Mouse (Mus musculus) thymus, adult 2 months (tissue): ENCODE measurements around the gene Apobec1. TPM values are rescaled to one million over a fixed set of nuclear protein-coding genes. Genes with fewer than 3 reads are reported as not detected.

Source experiments
- DNase-seq: peaks from one replicate; pipeline ENCODE4 v3.0.0; 2021
- H3K27ac ChIP-seq: fragments of 200-500 bp; 2 replicates; pipeline ENCODE4 v1.5.1; 2012; ENCODE audit warnings: low read length, control low read depth; ENCODE audit not compliant: control insufficient read depth, insufficient read depth
- H3K27me3 ChIP-seq: fragments of 200-500 bp; 2 replicates; pipeline ENCODE4 v1.6.1; 2012; ENCODE audit warnings: mild to moderate bottlenecking, low read length, moderate library complexity, mixed read lengths; ENCODE audit not compliant: control insufficient read depth, insufficient read depth
- H3K36me3 ChIP-seq: fragments of 200-500 bp; 2 replicates; pipeline ENCODE4 v1.6.1; 2012; ENCODE audit warnings: mild to moderate bottlenecking, low read length, moderate library complexity; ENCODE audit not compliant: control insufficient read depth, insufficient read depth
- H3K4me1 ChIP-seq: fragments of 200-500 bp; replicated peaks from 2 replicates; pipeline ENCODE4 v1.6.1; 2012; ENCODE audit warnings: low read length; ENCODE audit not compliant: control insufficient read depth, insufficient read depth
- H3K4me3 ChIP-seq: fragments of 200-500 bp; 2 replicates; pipeline ENCODE4 v1.5.1; 2012; ENCODE audit warnings: mild to moderate bottlenecking, low read length, control low read depth, moderate library complexity; ENCODE audit not compliant: control insufficient read depth, insufficient read depth
- CTCF ChIP-seq: fragments of 200-500 bp; IDR thresholded peaks from 2 replicates; pipeline ENCODE4 v1.5.1; 2012; ENCODE audit warnings: mild to moderate bottlenecking, control low read depth, low read length, moderate library complexity, borderline replicate concordance; ENCODE audit not compliant: control insufficient read depth, poor library complexity, insufficient read depth; ENCODE audit errors: extremely low read depth
- POLR2A ChIP-seq: fragments of 200-500 bp; IDR thresholded peaks from 2 replicates; pipeline ENCODE4 v1.6.1; 2012; ENCODE audit warnings: mild to moderate bottlenecking, low read length, control low read depth, moderate library complexity; ENCODE audit not compliant: control insufficient read depth, poor library complexity, insufficient read depth; ENCODE audit errors: extremely low read depth
- WGBS: fragments of 180-500 bp; shearing (Covaris S2); methylation state at CpG from one replicate; pipeline ENCODE4 v1.1.7; 2018; 5-methylcytosine and 5-hydroxymethylcytosine counted together
- polyA plus RNA-seq: library from polyadenylated mRNA; depleted of rRNA; stranded (reverse); fragments of >200 nt; gene quantifications from 2 replicates; pipeline ENCODE4 v1.2.3, GENCODE M21; 2012

The Apobec1 gene
- polyA plus RNA-seq, 1 experiment: 48.1 TPM

DNA sequence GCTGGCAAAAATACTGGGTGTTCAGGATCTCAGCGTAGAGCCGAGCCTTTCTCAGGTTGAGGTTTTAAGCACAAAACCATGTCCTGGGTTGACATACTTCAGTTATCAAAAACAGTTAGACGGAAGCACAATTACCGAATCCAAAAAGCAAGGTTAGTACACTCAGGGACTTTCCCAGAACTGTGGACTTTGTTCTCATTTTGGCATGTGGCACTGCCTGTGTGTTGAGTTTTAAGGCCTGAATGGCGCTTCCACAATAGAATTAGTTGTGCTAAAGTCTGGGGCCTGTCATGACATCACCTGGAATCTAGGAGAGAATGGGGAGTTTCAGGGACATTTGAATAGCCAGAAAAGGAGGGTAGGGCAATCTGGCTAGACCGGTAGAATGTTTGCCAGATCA, 3.8 kb downstream of the Apobec1 start:
- TF ChIP-seq POLR2A: no peak
- TF ChIP-seq CTCF: no peak
- Histone ChIP-seq H3K27me3 (no peaks in the 10 kb centered on the region), H3K36me3 (peaks cover 3% of the 10 kb centered on the region), H3K27ac (no peak overlapping the region), H3K4me3 (no peak overlapping the region), H3K4me1 (0 out of 2 replicates have a peak, but pooled peaks cover 2% of the 10 kb centered on the region)
- 94% methylated on average over 6 of the region's 6 CpGs for WGBS
- no peak for DNase-seq

DNA sequence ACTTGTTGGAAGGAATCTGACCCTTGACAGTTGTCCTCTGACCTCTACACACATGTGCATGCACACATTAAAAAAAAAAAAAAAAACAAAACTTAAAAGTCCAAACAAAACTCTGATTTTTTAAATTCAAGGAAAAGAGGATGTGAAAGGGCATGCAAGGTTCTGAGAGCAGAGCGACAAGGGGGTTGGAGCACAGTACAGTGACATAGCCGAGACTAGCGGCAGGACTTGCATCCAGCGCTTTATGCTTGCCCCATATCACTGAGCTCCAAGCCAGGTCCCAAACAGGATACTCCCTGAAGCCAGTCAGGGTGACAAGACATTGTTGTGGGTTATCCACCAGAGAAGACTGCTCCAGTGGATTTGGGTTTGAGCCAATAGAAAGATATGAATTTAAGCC, 4.2 kb downstream of the Apobec1 start:
- Histone ChIP-seq H3K36me3 (peaks cover 3% of the 10 kb centered on the region), H3K4me3 (no peak overlapping the region), H3K4me1 (no peaks in the 10 kb centered on the region), H3K27ac (no peak overlapping the region), H3K27me3 (no peaks in the 10 kb centered on the region)
- TF ChIP-seq CTCF (no peak), POLR2A (no peak)
- DNase-seq: no peak
- WGBS: 90% methylated on average over 4 of the region's 4 CpGs

DNA sequence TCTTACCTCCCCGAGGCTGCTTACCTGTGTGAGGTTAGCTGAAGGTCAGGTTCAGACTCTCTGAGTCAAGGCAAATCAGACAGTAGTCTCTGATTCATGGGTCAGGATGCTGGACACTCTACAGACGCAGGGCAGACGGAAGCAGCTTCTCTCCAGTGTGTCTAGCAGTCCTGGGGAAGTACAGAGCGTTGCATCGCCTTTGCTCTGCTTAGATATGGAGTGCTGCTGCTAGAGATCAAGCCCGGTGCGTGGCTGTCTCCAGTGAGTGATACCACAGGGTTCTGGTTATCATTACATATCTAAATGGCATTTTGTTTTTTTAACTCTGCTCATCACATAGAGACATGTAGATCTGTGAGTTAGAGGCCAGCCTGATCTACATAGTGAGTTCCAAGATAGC, 5.6 kb downstream of the Apobec1 start:
- H3K4me3 ChIP-seq: no peak overlapping the region
- WGBS: 95% methylated on average over 7 of the region's 7 CpGs
- H3K27ac ChIP-seq: no peak overlapping the region
- no peak for DNase-seq
- H3K4me1 ChIP-seq: no peaks in the 10 kb centered on the region
- TF ChIP-seq POLR2A: no peak
- no peak for TF ChIP-seq CTCF
- H3K36me3 ChIP-seq: peaks cover 3% of the 10 kb centered on the region
- H3K27me3 ChIP-seq: no peaks in the 10 kb centered on the region

DNA sequence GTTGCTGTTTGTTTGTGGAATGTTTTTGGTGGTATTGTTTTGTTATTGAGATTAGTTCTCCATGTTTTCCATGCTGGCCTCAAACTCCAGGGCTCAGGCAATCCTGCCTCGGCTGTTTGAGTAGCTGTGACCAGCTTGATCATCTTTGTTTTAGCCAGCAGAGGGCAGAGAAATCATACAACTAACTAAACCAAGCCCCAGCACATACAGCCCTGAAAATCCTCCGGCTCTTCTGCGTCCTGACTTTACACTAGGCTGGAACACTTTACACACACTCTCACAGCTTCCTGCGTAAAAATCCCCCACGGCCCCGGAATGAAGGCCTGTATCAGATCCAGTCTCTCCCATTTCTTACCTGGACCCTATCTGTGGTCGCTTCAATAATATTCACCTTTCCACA, 6.6 kb downstream of the Apobec1 start:
- H3K27me3 ChIP-seq: no peaks in the 10 kb centered on the region
- H3K27ac ChIP-seq: no peak overlapping the region
- peaks cover 3% of the 10 kb centered on the region for H3K36me3 ChIP-seq
- WGBS: 66% methylated on average over 7 of the region's 7 CpGs
- H3K4me3 ChIP-seq: no peak overlapping the region
- TF ChIP-seq POLR2A: no peak
- TF ChIP-seq CTCF: no peak
- no peak for DNase-seq
- no peaks in the 10 kb centered on the region for H3K4me1 ChIP-seq

DNA sequence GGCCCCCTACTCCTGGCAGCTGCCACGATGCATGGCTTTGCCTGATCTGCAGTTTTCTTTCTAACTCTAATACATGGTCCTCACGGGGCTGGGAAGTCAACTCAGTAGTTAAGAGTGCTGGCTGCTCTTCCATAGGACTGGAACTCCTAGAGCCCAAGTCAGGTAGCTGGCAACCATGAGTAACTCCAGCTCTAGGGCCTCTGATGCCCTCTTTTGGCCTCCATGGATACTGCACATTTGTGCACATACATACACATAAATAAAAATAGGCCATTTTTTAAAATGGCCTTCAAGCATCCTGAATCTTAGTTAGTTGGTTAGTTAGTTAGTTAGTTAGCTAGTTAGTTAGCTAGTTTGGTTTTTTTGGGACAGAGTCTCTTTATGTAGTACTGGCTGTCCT, 9.3 kb downstream of the Apobec1 start:
- H3K4me1 ChIP-seq: no peaks in the 10 kb centered on the region
- no peaks in the 10 kb centered on the region for H3K27me3 ChIP-seq
- WGBS: 90% methylated on average over 2 of the region's 2 CpGs
- peaks cover 3% of the 10 kb centered on the region for H3K36me3 ChIP-seq
- H3K4me3 ChIP-seq: no peak overlapping the region
- DNase-seq: no peak
- TF ChIP-seq CTCF (no peak), POLR2A (no peak)
- H3K27ac ChIP-seq: no peak overlapping the region

DNA sequence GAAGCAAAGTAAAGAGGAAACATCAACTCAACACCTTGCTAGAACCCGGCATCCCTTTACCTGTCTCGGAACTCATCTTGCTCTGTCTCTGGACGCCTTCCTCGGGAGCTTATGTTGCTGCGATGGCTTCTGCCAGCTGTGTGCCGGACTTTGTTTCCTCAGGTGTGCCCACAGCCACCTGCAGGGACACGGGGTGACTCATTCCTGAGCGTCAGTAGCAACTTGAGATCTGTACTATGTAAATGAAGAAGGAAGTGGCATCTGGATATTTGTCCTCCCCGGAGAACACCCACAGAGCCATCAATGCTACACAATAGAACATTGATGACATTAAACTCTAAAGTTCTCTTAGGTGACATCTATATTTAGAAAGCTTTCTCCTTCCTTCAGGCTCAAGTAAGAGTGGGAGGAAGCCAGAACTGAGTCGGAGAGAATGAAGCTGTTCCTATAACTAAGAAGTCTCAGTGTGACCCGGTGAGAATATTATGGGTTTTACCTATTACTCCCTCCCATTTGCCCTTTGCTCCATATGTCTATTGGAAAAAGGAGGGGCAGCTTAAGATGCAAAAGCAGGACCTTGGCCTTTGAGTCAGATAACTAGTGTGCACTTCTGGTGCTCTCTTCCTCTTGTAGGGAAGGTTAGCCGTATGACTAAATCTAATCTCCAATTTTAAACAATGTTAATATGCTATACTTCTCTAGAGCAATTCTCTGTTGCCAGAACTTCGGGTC, 11.1 kb downstream of the Apobec1 start:
- no peaks in the 10 kb centered on the region; the same call in 1 of the 2 replicates for H3K36me3 ChIP-seq
- H3K27me3 ChIP-seq: no peaks in the 10 kb centered on the region
- H3K4me3 ChIP-seq: no peak overlapping the region
- WGBS: 93% methylated on average over 13 of the region's 13 CpGs
- H3K27ac ChIP-seq: no peak overlapping the region
- no peak for TF ChIP-seq POLR2A
- no peak for TF ChIP-seq CTCF
- DNase-seq: no peak
- H3K4me1 ChIP-seq: no peaks in the 10 kb centered on the region
